Mouse (Mus musculus): Measurements from ENCODE around the gene Synpo2.

The Synpo2 gene

DNA sequence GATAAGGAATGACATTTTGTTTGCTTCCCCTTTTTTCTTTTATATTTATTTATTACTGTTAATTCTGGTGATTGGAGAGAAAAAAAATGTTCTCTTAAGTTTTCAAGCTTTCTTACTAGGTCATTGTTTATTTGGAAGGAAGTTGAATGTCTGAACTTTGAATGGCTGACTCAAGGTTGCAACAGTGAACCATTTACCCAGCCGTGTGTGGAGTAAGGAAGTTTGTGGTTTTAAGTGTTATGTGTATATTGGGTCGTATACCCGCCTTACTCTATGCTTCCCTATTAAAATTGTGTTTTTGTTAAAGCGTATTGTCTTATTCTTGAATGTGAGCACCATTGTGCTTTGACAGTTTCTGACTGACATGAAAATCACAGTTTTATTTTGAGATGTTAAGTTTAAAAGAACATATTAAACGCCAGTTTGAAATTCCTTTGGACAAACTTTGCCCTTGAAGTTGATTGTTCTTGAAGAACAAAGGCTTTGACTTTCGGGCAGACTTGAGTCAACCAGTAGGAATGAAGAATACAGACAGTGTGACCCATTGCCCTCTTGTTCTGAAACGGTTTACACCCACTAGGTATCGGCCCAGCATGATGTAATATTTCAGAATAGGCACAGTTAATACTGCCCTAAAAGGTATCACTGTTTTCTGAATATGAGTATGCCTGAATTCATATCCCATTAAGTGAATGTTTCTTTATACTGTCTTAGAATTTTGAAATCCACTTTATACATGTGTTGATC is 182.6 kb downstream of the Synpo2 start:
- CTCF ChIA-PET = no interaction called here
- POLR2A ChIA-PET = interaction anchor here in 1 of 4 experiments (1.4 to 1.6 kb wide), 2 partner anchors 11 to 129 kb away, joined by 3 read pairs; no protein-coding TSS in a partner anchor

DNA sequence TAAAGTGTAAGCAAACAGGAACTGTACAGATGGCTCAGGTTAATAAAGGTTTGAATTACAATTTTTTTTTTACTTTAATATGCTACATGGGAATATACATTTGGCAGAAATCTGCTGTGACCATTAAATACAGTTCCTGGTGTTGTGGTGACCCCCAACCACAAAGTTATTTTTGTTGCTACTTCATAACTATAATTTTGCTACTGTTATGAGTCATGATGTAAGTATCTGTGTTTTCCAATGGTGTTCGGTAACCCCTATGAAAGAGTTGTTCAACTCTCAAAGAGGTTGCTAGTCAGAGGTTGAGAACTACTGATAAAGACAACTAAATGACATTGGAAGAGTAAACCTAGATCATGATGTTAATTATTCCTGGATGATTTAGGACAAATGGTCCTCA is 193.6 kb downstream of the Synpo2 start:
- ChIA-PET CTCF (no interaction called here), POLR2A (no interaction called here)

DNA sequence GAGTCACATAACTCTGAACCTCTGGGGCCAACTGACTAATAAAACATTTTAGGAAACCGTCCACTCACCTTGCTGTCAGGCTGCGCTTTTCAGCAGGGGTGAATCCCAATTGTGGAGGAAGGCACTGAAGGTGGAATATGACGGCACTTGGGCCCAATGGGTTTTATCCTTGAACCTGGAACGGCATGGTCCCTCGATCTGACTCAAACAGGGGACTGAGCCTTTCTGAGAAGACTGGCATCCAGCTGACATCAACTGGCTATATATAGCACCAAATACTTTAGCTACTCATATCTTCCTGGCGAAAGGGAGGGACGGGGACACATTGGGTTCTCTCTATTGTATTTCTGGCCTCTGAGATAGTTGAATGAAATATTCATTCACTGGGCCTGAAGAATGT is 201.2 kb downstream of the Synpo2 start, which contains the start of gene Myoz2:
Gene Myoz2, minus strand, starts transcription at position 264 of the 400 bp plus-strand sequence.
- POLR2A ChIA-PET = interaction anchor here in 1 of 4 experiments (0.7 to 1.2 kb wide), 2 partner anchors 16 to 26 kb away, joined by 3 read pairs; no protein-coding TSS in a partner anchor
- CTCF ChIA-PET = no interaction called here

DNA sequence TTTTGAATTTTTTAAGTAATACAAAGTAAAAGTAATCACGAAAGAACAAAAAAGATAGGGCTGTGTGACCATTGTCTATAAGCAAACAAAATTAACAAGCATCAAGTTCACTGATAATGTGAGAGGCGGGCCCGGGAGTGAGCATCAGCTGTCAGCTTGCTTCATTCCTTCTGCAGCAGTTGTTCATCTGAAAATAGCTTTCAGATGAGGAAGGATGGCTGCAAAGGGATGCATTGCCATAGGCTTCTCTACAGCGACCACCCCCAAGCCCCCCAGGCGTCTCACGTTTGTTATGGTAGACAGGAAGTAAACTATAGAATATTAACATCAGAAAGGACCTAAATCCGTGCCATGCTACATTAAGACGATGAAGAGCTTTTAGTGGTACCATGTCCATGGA is 202.1 kb downstream of the Synpo2 start:
- POLR2A ChIA-PET = interaction anchor here in 1 of 4 experiments (1.2 kb wide), 1 partner anchor 17 kb away, joined by 3 read pairs; no protein-coding TSS in a partner anchor
- CTCF ChIA-PET = no interaction called here
